Mouse (Mus musculus): ENCODE results near the gene Cct3. TPM values are rescaled to one million over a fixed set of nuclear protein-coding genes. Genes with fewer than 3 reads are reported as not detected.
"Not testable (repeated sequence)": the region's sequence is repeated elsewhere in the genome, so short reads cannot be mapped to it uniquely, and the experiment has no call there.

The Cct3 gene
- total RNA-seq, 2 experiments from 2014 or later, result 194 to 221 TPM

DNA sequence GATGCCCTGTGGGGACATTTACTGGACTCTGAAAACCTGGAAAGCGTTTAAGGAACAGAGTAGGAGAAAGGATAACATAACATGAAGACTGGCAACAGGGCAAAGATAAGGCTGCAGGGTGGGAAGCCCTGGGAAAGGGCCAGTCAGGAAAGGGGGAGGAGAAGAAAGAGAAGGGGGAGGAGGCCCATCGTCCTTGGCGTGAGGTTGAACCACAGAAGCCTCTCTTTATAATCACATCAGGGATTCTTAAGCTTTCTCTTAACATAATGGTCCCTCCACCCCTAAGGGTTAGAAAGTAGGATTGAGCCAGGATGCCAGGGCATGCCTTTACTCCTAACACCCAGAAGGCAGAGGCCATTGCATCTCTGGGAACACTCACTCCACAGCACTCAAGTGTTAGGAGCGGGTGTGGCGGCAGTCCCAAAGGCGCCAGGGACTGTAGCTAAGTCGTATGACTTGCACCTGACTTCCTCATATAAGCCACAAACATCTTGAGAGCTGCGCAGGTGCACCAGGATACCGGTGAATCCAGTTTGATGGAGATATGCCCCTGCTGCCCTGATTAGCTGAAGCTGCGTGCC, 8.7 kb upstream of the Cct3 start:
- DNase-seq; intact Hi-C loops (cut with DNase I): not testable (repeated sequence)

DNA sequence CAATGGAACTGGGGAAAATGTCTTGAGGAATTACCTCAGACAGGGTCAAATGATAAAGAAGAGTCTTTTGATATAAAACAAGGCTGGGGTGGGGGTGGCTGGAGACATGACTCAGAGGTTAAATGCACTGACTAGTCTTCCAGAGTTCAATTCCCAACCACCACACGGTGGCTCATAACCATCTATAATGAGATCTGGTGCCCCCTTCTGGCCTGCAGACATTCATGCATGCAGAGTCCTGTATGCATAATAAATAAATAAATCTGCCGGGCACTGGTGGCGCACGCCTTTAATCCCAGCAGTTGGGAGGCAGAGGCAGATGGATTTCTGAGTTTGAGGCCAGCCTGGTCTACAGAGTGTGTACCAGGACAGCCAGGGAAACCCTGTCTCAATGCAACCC, 4.9 kb upstream of the Cct3 start:
- DNase-seq, result peak; percentile 7 to 21
- intact Hi-C loops (cut with DNase I), result no loop called here

DNA sequence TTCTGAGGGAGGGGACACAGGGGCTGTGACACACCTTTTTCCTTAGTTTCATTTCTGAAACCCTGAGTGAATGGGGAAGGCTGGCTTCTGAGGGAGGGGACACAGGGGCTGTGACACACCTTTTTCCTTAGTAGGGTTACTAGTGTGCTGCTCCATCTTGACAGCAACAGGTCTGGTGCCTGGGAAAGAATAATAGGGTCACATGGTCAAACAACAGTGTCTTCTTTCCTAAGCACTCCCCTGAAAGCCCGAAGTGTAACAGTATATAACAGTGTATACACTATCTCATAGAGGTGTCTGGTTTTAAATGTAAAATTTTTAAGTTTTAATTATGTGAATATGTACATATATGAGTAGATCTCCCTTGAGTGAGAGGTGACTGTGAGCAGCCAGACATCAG, 1.6 kb upstream of the Cct3 start:
- intact Hi-C loops (cut with DNase I); DNase-seq: not testable (repeated sequence)

DNA sequence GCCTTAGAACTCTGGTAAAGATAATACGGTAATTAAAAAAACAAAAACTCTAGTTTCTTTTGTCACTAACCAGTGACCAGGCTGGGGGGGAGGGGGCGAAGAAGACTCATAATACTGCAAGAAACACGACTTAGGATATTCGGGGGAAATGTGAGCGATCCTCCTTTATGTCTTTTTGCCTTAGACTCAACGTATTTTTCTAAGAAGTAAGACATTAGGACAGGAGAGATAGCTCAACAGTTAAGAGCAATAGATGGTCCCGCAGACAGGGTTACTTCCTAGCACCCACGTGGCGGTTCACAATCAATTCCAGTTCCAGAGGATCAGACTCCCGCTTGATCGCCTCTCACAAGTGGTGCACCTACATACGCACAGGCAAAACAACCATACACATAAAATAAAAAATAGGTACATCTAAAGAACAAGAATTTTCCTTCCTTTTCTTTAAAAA, 781 bp upstream of the Cct3 start:
- DNase-seq, result no peak
- intact Hi-C loops (cut with DNase I), result no loop called here

DNA sequence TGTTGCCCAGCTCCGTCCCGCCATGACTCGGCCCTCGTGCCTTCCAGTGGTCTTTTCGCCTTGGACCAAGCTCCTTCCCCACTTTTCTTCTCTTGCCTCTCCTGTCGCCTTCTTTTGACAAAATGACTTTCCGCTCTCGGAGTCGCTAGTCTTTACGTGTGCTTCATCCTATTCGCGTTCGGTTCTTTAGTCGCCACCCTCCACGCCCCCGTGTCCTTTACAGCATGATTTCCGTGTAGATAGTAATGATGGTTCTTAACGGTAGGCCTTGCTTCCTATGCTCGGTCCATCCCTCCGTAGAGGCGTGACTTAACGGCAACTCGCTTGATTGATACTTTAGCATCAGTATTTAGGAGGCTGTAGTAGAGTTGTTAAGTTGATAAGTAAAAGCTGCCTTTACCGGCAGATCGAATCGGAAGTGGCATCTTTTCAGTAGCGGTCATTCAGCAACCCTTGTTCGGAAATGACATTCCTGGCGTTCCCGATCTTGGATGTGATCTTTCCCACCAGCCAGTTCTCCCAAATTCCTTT, 470 bp downstream of the Cct3 start:
- DNase-seq, result no peak
- intact Hi-C loops (cut with DNase I), result no loop called here

DNA sequence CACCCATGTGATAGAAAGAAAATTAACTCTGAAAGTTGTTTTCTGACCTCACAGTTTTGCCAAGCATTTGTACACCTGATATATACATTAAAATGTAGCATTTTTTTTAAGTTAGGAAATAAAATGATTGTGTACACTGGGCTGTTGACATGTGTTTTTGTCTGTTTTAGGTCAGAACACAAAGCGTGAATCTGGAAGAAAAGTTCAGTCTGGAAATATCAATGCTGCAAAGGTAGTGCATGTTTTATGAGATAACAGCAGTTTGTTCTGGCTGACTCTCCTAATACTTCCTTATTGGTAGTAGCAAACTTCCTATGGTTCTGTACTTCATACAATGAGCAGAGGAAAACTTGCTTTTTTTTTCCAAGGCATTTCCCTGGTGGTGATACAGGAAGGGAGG, 2.3 kb downstream of the Cct3 start:
- intact Hi-C loops (cut with DNase I), result no loop called here
- DNase-seq, result no peak

DNA sequence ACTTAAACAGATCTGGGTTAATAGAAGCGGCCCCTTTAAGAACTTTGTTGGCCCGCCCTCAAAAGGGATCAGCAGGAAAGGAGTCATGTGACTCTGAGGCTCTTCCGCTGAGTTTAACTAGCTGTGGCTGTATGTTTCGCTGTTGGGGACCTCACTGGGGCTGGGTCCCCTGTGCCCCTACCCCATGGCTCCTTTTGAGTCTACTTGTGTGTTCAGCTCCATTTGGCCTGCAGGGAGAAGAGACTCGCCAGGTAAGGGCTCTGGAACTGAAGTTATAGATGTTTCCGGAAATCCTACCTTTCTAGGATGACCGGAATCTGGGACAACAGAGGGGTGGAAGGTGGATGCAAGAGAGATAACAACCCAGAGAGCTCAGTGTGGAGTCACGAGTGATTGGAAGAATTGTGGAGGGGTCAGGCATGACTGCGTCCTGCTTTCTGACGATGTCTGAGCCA, 28.1 kb downstream of the Cct3 start, which contains the start of gene Glmp:
Gene Glmp, plus strand, starts transcription at position 73 of the 455 bp plus-strand sequence.
- DNase-seq, result peak; percentile 67 to 81
- intact Hi-C loops (cut with DNase I), result no loop called here

DNA sequence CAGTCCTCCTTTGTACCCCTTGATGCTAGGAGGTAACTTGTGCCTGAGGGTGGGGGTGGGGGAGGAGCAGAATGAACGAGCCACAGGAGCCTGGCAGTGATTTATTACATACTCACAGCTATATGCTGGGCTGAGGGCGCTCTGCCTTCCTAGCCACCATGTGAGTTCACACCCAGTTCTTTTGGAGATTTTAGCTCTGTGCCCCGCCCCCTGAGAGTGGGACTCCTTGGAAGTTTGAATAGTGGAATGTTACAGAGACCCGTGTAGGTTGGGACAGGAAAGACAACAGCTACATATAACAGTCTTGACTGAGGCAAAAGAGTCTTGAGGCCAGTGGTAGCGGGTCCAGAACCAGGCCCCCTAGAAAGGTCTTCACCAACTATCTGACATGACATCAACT, 32.0 kb downstream of the Cct3 start:
- intact Hi-C loops (cut with DNase I), result no loop called here
- DNase-seq, result no peak

DNA sequence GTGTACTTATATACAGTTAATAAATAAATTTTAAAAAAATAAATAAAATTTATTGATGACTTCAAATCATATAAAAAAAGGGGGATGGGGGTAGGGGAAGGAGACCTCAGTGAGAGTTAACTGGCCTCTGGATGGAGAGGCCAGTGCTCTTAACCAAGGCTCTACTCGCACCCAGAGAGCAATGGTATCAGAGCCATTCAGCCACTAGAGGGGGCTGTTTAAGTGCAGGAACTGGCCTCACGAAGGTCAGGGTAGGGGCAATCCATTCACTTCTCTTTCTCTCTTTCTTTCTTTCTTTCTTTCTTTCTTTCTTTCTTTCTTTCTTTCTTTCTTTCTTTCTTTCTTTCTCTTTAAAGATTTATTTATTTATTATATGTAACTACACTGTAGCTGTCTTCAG, 34.4 kb downstream of the Cct3 start:
- peak; percentile 29 to 59 for DNase-seq
- intact Hi-C loops (cut with DNase I), result no loop called here

DNA sequence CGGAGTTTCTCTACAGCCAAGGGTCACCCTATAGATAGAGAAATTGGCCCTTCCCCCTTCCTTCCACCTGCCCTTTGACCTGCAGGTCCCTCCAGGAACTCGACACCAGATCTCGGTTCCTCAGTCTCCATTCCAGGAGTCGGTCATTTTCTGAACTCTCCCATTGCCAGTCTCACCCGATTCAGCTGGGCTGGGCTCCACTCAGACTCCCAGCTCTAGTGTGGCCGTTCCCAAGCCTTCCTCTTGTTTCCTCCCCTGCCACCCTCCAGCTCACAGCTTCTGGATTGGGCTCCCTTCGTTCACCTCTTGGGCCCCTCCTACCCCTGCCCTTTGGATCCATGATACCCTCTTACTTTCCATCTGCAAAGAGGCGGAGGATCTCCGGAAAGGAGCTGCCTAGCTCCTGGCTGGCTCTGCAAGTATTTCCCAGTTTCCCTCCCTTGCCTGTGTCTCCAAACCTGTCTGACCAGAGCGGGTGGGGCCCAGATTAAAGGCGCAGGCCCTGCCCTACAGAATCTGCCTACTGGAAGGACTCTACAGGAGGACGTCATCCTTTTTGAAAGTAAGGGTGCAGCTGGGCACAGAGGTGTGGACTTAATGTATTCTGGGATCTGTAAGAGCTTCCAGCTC, 37.2 kb downstream of the Cct3 start:
- DNase-seq, result no peak
- intact Hi-C loops (cut with DNase I), result no loop called here

DNA sequence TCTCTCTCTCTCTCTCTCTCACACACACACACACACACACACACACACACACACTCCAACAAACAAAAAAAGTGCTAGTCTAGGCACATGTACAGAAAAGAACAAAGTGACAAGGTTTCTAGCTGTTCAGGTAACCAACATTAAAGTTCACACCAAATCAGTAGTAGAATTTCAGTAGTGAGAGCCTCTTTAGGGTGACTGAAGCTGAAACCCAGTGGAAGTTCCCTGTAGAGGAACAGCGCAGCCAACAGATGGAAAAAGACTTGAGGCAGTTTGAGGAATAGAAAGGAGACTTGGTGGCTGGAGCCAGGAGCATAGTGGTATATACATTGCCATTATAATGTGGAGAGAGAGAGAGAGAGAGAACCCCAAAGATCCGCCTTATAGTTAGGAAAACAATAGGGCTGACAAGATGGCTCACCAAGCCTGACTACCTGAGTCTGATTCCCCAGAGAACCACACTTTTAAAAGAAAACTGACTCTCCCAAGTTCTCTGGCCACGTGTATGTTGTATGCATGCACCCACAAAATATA, 38.1 kb downstream of the Cct3 start:
- intact Hi-C loops (cut with DNase I), result no loop called here
- DNase-seq, result no peak

DNA sequence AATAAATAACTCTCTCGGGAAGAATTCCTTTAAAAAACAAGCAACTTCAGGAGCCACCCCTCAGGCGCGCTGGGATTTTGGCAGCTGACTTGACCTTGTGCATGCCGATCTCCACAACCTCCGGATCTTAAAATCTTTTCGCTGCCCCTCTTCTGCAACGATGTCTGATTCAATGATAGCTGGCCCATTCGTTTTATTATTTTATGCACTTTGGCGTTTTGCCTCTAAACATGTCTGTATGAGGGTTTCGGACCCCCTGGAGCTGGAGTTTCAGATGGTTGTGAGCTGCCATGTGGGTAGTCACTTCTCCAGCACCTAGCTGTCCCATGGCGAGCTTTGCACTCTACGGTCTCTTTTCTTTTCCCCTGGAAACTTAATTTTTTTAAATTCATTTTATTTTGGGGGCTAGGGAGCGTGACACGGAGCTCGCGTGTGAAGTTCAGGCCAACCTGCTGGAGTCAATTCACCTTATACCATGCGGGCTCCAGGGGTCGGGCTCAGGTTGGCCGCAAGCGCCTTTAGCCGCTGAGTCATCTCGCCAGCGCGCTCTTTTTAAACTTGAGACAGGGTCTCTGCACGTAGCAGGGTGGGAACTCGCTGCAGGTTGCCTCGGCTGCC, 38.6 kb downstream of the Cct3 start:
- DNase-seq, result peak in 1 of 2 experiments; percentile 48
- intact Hi-C loops (cut with DNase I), result no loop called here

DNA sequence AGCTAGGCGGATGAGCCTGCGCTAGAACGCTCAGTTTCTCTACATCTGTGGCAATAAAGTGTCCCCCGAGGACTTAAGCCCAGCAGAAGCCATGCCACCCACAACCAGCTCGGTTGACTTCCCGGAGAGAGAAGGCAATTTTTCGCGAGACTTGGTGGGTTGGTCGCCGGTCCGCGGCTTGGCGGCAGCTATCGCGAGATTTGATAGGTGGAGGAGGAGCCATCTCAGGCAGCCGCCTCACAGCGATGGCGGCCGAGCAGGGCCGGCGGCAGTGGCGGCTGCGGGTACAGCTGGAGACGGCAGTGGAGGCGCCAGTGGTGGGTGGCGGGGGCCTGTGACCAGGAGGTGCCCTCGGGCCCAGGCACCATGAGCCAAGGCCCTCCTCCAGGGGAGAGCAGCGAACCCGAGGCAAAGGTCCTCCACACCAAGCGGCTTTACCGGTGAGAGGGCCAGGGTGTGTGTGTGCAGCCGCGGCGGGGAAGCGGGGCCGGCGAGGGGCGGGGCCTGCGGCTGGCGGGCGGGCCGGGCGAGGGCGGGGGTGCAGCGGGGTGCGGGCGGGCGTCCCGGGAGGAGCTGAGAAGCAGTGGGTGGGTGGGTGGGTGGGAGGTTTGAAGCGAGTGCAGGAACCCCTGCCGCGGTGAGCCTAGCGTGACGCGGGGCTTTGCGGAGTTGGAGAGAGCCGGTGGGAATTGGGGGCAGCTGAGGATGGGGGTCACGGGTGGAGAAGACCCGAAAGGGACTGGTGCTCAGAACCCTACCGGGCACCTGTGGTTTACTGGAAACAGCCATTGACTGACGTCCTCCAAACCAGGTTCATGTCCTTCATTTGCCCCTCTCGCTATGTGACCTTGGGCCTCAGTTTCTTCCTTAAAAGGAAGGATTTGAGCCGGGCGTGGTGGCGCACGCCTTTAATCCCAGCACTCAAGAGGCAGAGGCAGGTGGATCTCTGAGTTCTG, 39.4 kb downstream of the Cct3 start, which contains the start of the genes Tmem79 and Smg5:
Gene Tmem79, minus strand, starts transcription at position 91 of the 956 bp plus-strand sequence.
Gene Smg5, plus strand, starts transcription at position 203 of the 956 bp plus-strand sequence.
- peak; percentile 98 for DNase-seq
- intact Hi-C loops (cut with DNase I), result no loop called here

DNA sequence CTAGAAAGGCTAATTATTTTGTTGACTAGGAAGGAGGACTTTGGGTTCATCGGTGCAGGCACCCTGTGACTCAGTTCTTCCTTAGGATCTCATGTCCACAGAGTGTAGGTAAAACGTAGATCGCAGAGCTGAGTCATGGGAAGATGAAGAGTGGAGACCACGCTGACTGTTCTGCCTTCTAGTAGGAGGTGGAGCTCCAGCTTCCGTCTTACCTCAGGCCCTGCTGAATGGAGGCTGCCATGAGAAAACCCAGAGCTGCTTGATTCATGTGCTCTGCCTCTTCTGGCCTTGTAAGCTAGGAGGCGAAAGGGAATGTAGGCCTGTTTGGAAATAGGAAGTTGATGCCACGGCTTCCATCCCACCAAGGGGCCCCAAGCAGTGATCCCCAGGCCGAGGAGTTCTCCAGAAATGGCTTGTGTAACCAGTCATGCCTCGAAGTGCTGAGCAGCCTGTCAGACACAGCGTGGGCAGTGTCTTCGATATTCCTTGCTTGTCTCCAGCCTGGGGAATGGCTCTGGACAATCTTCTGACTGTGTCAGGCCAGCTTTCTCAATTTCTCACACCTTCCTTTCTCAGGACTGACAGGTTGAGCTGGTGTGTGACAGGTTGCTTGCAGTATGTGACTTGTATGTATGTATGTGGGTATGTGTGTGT, 40.6 kb downstream of the Cct3 start:
- intact Hi-C loops (cut with DNase I), result no loop called here

DNA sequence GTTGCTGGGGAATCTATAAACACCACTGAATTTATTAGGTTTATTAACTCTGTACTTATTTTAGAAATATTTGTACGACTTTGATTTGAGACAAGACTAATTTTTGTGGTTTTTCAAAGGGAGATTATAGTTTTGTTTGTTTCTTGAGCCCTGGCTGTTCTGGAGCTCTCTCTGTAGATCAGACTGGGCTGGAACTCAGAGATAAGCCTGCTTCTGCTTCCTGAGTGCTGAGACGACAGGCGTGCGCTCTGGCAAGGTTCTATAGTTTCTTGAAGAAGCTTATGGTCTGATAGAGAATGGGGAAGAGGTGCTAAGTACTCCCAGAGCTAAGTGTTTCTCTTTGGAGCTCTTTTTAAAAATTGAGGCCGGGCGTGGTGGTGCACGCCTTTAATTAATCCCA, 41.4 kb downstream of the Cct3 start:
- no peak for DNase-seq
- intact Hi-C loops (cut with DNase I), result no loop called here

More for the DNA sequence above, 40.6 kb downstream of the Cct3 start:
- no peak for DNase-seq

DNA sequence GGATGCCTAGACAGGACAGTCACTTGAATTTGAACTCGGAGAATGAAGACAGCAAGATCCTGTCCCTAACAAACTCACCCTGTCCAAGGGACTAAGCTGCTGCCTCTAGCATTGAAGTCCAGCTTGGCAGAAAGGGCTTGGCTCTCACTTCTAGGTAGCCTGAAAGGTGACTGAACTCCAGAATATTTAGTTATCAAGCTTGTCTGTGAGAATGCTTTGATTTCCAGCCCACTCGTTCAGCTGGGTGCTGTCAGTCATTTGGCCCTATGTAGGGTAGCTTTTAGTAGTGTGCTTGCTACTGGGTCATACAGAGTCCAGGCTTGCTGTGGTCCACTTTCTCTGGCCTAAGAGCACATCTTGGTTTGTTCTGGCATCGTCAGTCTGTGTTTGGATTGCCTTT, 42.1 kb downstream of the Cct3 start:
- no peak for DNase-seq
- intact Hi-C loops (cut with DNase I), result no loop called here

DNA sequence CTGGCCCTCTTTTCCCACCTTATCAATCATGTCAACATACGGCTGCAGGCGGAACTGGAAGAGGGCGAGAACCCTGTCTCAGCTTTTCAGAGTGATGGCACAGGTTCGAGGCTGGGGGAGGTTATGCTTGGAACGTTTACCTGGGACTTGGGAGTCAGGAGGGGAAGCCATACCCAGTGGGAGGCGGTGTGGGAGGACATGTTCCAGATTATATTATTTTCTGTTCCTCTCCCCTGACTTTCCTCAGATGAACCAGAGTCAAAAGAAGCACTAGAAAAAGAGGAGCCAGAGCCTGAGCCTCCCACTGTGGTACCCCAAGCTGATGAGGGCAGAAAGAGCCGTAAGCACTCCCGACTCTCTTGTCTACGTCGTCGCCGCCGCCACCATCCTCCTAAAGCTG, 53.8 kb downstream of the Cct3 start:
- intact Hi-C loops (cut with DNase I), result no loop called here
- no peak for DNase-seq

DNA sequence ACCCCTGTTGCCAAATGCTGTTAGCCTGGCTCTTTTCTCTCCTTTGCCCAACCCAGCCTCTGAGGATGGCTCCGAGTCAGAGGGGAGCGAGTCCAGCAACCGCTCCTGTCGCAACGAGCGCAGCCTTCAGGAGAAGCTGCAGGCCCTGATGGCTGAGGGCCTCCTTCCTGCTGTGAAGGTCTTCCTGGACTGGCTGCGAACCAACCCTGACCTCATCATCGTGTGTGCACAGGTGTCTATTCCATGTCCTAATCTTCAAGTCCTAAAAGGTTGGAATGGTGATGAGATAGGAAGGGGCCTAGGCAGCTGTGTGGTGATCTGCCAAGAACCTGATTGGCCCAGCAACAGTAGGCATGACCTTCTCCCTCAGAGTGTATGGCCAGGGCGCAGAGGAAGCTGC, 56.0 kb downstream of the Cct3 start:
- DNase-seq, result no peak
- intact Hi-C loops (cut with DNase I), result no loop called here

DNA sequence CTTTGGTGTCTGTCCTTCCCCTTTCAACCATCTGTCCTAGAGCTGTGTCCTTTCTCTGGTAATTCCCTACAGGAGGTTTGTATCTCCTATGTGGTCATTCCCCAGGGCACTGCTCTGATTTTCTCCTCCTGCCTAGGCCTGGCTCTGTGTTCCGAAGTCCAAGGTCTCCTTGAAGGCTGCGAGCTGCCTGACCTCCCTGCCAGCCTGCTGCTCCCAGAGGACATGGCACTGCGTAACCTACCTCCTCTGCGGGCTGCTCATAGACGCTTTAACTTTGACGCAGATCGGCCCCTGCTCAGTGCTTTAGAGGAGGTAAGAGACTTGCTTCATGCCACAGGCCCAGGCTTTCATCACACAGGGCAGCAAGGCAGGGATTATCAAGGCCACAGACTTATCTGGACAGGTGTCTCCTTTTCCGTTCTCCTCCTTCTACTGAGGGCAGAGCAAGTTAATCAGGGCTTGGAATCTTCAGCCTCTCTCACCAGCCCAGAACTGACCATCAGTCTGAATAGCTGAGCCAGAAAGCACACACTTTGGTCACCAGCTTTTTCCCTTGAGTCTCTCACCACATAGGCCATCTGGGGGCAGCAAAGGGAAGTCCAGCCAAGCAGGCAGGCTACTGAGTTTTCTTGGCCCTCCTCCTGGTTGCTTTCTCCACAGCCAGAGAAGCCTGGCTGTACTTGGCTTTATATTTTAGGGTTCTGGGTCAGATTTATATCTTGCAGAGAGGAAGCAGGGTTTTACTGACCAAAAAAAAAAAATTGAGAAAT, 57.7 kb downstream of the Cct3 start:
- intact Hi-C loops (cut with DNase I), result no loop called here
- no peak for DNase-seq
